In genomic region chr4:95850044-95850739, GRCm38 (mm10) we compare ENCODE assay signal across 15 mouse cellular contexts.
A peak's percentile ranks its signal among the peaks of the same experiment; 100 is the strongest.
DNase-seq lines count a peak whose midpoint lies in the region; ATAC-seq and TF ChIP-seq lines count a peak whose summit lies in the region.
"Had no signal": no experiment of that assay in that cellular context is flagged by ENCODE, and none has a peak within 500 bp of the region (broad histone marks: within the 10 kb centered on the region; RNA-seq: fewer than 3 reads in every experiment).

No protein-coding gene starts in this region.

- peak overlapping the region; percentile 34; the same call in 1 of the 2 replicates for H3K27ac ChIP-seq in heart, adult 2 months
- H3K27ac ChIP-seq in liver, postnatal 0 days (ENCODE audit: low read depth): peak overlapping the region; percentile 67
- H3K27ac ChIP-seq: forebrain, embryonic 15.5 days had no signal

- no peak for TF ChIP-seq CTCF in heart, adult 2 months (IDR thresholded peaks at IDR 0.05)
- TF ChIP-seq CTCF in liver, postnatal 0 days (IDR thresholded peaks at IDR 0.05; ENCODE audit: low read depth): no peak

- H3K79me2 ChIP-seq in heart, adult 2 months (replicated peaks; ENCODE audit: control insufficient read depth, insufficient read depth, low read length): no peaks in the 10 kb centered on the region

- TF ChIP-seq POLR2A in heart, adult 2 months (IDR thresholded peaks at IDR 0.05; ENCODE audit: insufficient read depth, low read depth, low read length): no peak

- no peak for DNase-seq in heart, adult 2 months
- DNase-seq in heart, adult 8-10 months (ENCODE audit: low spot score): no peak
- peak; percentile 23 for DNase-seq in lung, postnatal 36 days
- no peak for DNase-seq in lung, postnatal 14 days
- no peak for DNase-seq in liver, postnatal 0 days
- no peak for DNase-seq in cerebellum, adult 11 months
- no peak for DNase-seq in right cerebral cortex, postnatal 14 days
- no peak for DNase-seq in layer of hippocampus, adult 11-12 months (ENCODE audit: low spot score)
- DNase-seq: adrenal gland, adult 2 months; cerebellum, adult 9-11 months; heart, postnatal 4 days; kidney, adult 8-10 months; right cerebral cortex, postnatal 25 days had no signal

- H3K4me3 ChIP-seq in heart, adult 2 months: no peak overlapping the region
- H3K4me3 ChIP-seq in liver, postnatal 0 days (ENCODE audit: low read depth, low read length): no peak overlapping the region
- H3K4me3 ChIP-seq: forebrain, embryonic 15.5 days; heart, embryonic 12.5 days had no signal

- H3K36me3 ChIP-seq in heart, adult 2 months (ENCODE audit: control insufficient read depth, insufficient read depth, low read length): peaks cover 5% of the 10 kb centered on the region
- peaks cover 9% of the 10 kb centered on the region; the same call in 1 of the 2 replicates for H3K36me3 ChIP-seq in liver, postnatal 0 days (replicated peaks; ENCODE audit: insufficient read depth, low read length)
- H3K36me3 ChIP-seq: forebrain, embryonic 15.5 days; heart, embryonic 12.5 days had no signal

- TF ChIP-seq EP300 in heart, adult 2 months (IDR thresholded peaks at IDR 0.05; ENCODE audit: insufficient read depth, low read depth, low read length): no peak
- no peak for TF ChIP-seq EP300 in liver, postnatal 0 days (IDR thresholded peaks at IDR 0.05; ENCODE audit: low read depth)

- no peak overlapping the region for H3K9ac ChIP-seq in heart, adult 2 months (ENCODE audit: low read depth, low read length)
- H3K9ac ChIP-seq in liver, postnatal 0 days (replicated peaks): no peak overlapping the region
- H3K9ac ChIP-seq: forebrain, embryonic 15.5 days; heart, embryonic 12.5 days had no signal

- no peaks in the 10 kb centered on the region for H3K9me3 ChIP-seq in liver, postnatal 0 days (ENCODE audit: low read length)
- H3K9me3 ChIP-seq: forebrain, embryonic 15.5 days; heart, embryonic 12.5 days had no signal

- no peaks in the 10 kb centered on the region for H3K27me3 ChIP-seq in heart, adult 2 months (ENCODE audit: control insufficient read depth, insufficient read depth, low read length)
- H3K27me3 ChIP-seq in liver, postnatal 0 days (ENCODE audit: insufficient read depth, low read length): no peaks in the 10 kb centered on the region
- H3K27me3 ChIP-seq: forebrain, embryonic 15.5 days; heart, embryonic 12.5 days had no signal

- H3K4me2 ChIP-seq in liver, postnatal 0 days (ENCODE audit: low read depth, low read length): no peak overlapping the region
- H3K4me2 ChIP-seq: forebrain, embryonic 15.5 days; heart, embryonic 12.5 days had no signal

- intact Hi-C loops in heart, adult 2 months (cut with DNase I): no loop called here

- WGBS in heart, adult 2 months: 71% methylated on average over 6 of the region's 6 CpGs
- 39% methylated on average over 6 of the region's 6 CpGs for WGBS in liver, postnatal 0 days (ENCODE audit: insufficient replicate concordance)

- H3K4me1 ChIP-seq in heart, adult 2 months (ENCODE audit: control insufficient read depth, insufficient read depth, low read length): peaks cover 15% of the 10 kb centered on the region
- H3K4me1 ChIP-seq in liver, postnatal 0 days (ENCODE audit: insufficient read depth): peaks cover 18% of the 10 kb centered on the region

- ATAC-seq in liver, postnatal 0 days: peak; percentile 60; the same call in 1 of the 2 replicates
- ATAC-seq: forebrain, embryonic 15.5 days had no signal
